24 mouse cellular contexts compared by ENCODE assay signal in the genomic region with DNA sequence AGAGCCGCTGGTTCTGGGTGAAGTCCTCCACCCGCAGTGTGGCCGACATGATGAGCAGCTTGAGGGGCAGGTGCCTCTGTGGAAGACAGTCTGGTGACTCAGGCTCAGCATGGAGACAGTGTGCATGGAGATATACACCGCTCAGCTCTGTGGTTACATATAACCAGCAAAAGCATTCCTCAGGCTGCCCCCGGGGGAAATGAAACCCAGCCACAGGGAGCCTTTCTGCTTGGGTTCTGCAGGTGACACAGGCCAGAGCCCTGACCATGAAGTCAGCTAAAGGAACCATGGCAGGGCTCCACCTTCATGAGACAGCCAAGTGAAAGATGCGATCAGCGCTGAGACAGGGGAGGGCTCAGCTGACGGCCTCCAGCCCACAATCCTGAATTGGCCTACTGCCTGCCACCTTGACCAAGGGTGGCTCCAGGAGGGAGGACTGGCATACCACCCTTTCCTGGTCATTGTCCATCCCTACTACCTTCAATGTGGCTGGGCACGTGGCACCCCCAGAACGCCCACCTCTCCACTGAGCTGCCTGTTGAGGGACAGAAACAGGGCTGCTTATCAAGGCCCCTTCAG. TPM values are rescaled to one million over a fixed set of nuclear protein-coding genes. Genes with fewer than 3 reads are reported as not detected.
DNase-seq lines count a peak whose midpoint lies in the region; ATAC-seq and TF ChIP-seq lines count a peak whose summit lies in the region.
"Had no signal": no experiment of that assay in that cellular context is flagged by ENCODE, and none has a peak within 500 bp of the region (broad histone marks: within the 10 kb centered on the region; RNA-seq: fewer than 3 reads in every experiment).

No protein-coding gene starts in this region.

- H3K4me1 ChIP-seq in heart, postnatal 0 days (ENCODE audit: control insufficient read depth, insufficient read depth), result no peaks in the 10 kb centered on the region
- H3K4me1 ChIP-seq: embryonic facial prominence, embryonic 10.5 days; hindbrain, embryonic 13.5 days; liver, embryonic 13.5 days; neural tube, embryonic 12.5 days; stomach, embryonic 15.5 days had no signal

- peaks cover 100% of the 10 kb centered on the region for H3K36me3 ChIP-seq in heart, postnatal 0 days (replicated peaks; ENCODE audit: control insufficient read depth, insufficient read depth, low read length)

- H3K9ac ChIP-seq in heart, postnatal 0 days (replicated peaks; ENCODE audit: low read depth, low read length), result no peak overlapping the region
- H3K9ac ChIP-seq: hindbrain, embryonic 13.5 days; liver, embryonic 13.5 days; neural tube, embryonic 12.5 days; stomach, embryonic 15.5 days had no signal

- no peak for TF ChIP-seq EP300 in heart, postnatal 0 days (IDR thresholded peaks at IDR 0.05; ENCODE audit: low read depth)

- TF ChIP-seq CTCF in heart, postnatal 0 days (IDR thresholded peaks at IDR 0.05; ENCODE audit: low read depth), result no peak

- no peaks in the 10 kb centered on the region for H3K9me3 ChIP-seq in heart, postnatal 0 days (replicated peaks; ENCODE audit: control insufficient read depth, low read length)
- H3K9me3 ChIP-seq: embryonic facial prominence, embryonic 10.5 days; hindbrain, embryonic 13.5 days; liver, embryonic 13.5 days; megakaryocyte, embryonic 14.5 days; neural tube, embryonic 12.5 days; stomach, embryonic 15.5 days had no signal

- ATAC-seq in heart, postnatal 0 days (ENCODE audit: insufficient read depth, low read depth), result no peak; the same call in 1 of the 2 replicates
- ATAC-seq in cerebellum, adult (ENCODE audit: insufficient number of reproducible peaks, low FRiP score, low TSS enrichment), result no peak
- ATAC-seq: forebrain, embryonic 16.5 days had no signal

- WGBS in heart, postnatal 0 days, result 87% methylated on average over 10 of the region's 10 CpGs

- H3K4me3 ChIP-seq in heart, postnatal 0 days (ENCODE audit: low read depth, low read length), result no peak overlapping the region
- H3K4me3 ChIP-seq: embryonic facial prominence, embryonic 10.5 days; hindbrain, embryonic 13.5 days; liver, embryonic 13.5 days; megakaryocyte, embryonic 14.5 days; neural tube, embryonic 12.5 days; stomach, embryonic 15.5 days had no signal

- no peak overlapping the region for H3K4me2 ChIP-seq in heart, postnatal 0 days (ENCODE audit: low read depth, low read length)
- H3K4me2 ChIP-seq: hindbrain, embryonic 13.5 days; liver, embryonic 13.5 days; neural tube, embryonic 12.5 days; stomach, embryonic 15.5 days had no signal

- H3K27me3 ChIP-seq in heart, postnatal 0 days (ENCODE audit: control insufficient read depth, insufficient read depth, low read length), result no peaks in the 10 kb centered on the region
- H3K27me3 ChIP-seq: hindbrain, embryonic 13.5 days; liver, embryonic 13.5 days; megakaryocyte, embryonic 14.5 days; neural tube, embryonic 12.5 days; stomach, embryonic 15.5 days had no signal

- peak; percentile 90 for DNase-seq in heart, adult 11 months
- no peak for DNase-seq in heart, postnatal 4 days
- DNase-seq in 3134 (ENCODE audit: extremely low read depth, insufficient read length, low spot score), result peak; percentile 80
- DNase-seq in MN1 (ENCODE audit: low spot score), result peak; percentile 22
- DNase-seq in heart, postnatal 0 days (ENCODE audit: low spot score), result no peak
- DNase-seq in right cerebral cortex, adult 18-20 months, result no peak
- DNase-seq: cerebellum, adult 9-11 months; gastrocnemius, postnatal 10 days; kidney, adult 18-20 months; kidney, postnatal 4 days; liver, embryonic 13.5 days; lung, adult 2 months; lung, postnatal 14 days; midbrain, embryonic 14.5 days; right cerebral cortex, postnatal 4 days; thymus, postnatal 36 days had no signal

- H3K27ac ChIP-seq in heart, postnatal 0 days (ENCODE audit: low read depth), result peak overlapping the region; percentile 73
- H3K27ac ChIP-seq: embryonic facial prominence, embryonic 10.5 days; hindbrain, embryonic 13.5 days; liver, embryonic 13.5 days; neural tube, embryonic 12.5 days; stomach, embryonic 15.5 days had no signal

RNA-seq across cellular contexts. Expression of a gene that starts 8.1 kb away (rescaled TPM):
- 10 to 100 TPM; 13.6 to 14.6 TPM for total RNA-seq in heart, postnatal 4 days (2021)
- 5.9 and 16.2 TPM in 2 replicates for total RNA-seq in heart, postnatal 0 days (2014; rRNA removed; ENCODE audit: low replicate concordance)
- polyA plus RNA-seq in heart, postnatal 0 days (2015; fragmentation: Nextera tagmentation; extraction: Ambion mirVana), result 5.5 and 6.8 TPM in 2 replicates

RNA-seq across cellular contexts. Expression of a gene that starts 15.6 kb away (rescaled TPM):
- 10 to 100 TPM; 55.8 to 56.3 TPM for total RNA-seq in heart, postnatal 4 days (2021)
- total RNA-seq in heart, postnatal 0 days (2014; rRNA removed; ENCODE audit: low replicate concordance), result 27.8 and 41.5 TPM in 2 replicates
- 59.2 and 65.8 TPM in 2 replicates for polyA plus RNA-seq in heart, postnatal 0 days (2015; fragmentation: Nextera tagmentation; extraction: Ambion mirVana)

RNA-seq across cellular contexts. Expression of a gene that starts 35.8 kb away (rescaled TPM):
- 100 to 1,000 TPM; 781 to 834 TPM for total RNA-seq in heart, postnatal 4 days (2021)
- total RNA-seq in heart, postnatal 0 days (2014; rRNA removed; ENCODE audit: low replicate concordance), result 889 and 1,003 TPM in 2 replicates
- 742 and 892 TPM in 2 replicates for polyA plus RNA-seq in heart, postnatal 0 days (2015; fragmentation: Nextera tagmentation; extraction: Ambion mirVana)

RNA-seq across cellular contexts. Expression of a gene that starts 36.7 kb away (rescaled TPM):
- under 1 TPM; 0.21 to 0.29 TPM for total RNA-seq in heart, postnatal 4 days (2021)
- not detected in 2 replicates for total RNA-seq in heart, postnatal 0 days (2014; rRNA removed; ENCODE audit: low replicate concordance)
- polyA plus RNA-seq in heart, postnatal 0 days (2015; fragmentation: Nextera tagmentation; extraction: Ambion mirVana), result 0.32 and 0.78 TPM in 2 replicates
- total RNA-seq: adrenal gland, postnatal 25 days had no signal

RNA-seq across cellular contexts. Expression of a gene that starts 49.8 kb away (rescaled TPM):
- total RNA-seq in heart, postnatal 4 days (2021), result 1 to 10 TPM; 6.6 to 6.9 TPM
- 6.7 and 13.9 TPM in 2 replicates for total RNA-seq in heart, postnatal 0 days (2014; rRNA removed; ENCODE audit: low replicate concordance)
- 4.8 and 5.4 TPM in 2 replicates for polyA plus RNA-seq in heart, postnatal 0 days (2015; fragmentation: Nextera tagmentation; extraction: Ambion mirVana)

Comparison
In these comparisons a context has a peak if more than half of its experiments do, and no peak if none do; other contexts are left out.
1. DNase-seq: peak in heart, adult 11 months (single experiment), 3134 (single experiment) and MN1 (single experiment); none in heart, postnatal 4 days (single experiment), heart, postnatal 0 days (single experiment) and right cerebral cortex, adult 18-20 months (single experiment).